In the genomic region with DNA sequence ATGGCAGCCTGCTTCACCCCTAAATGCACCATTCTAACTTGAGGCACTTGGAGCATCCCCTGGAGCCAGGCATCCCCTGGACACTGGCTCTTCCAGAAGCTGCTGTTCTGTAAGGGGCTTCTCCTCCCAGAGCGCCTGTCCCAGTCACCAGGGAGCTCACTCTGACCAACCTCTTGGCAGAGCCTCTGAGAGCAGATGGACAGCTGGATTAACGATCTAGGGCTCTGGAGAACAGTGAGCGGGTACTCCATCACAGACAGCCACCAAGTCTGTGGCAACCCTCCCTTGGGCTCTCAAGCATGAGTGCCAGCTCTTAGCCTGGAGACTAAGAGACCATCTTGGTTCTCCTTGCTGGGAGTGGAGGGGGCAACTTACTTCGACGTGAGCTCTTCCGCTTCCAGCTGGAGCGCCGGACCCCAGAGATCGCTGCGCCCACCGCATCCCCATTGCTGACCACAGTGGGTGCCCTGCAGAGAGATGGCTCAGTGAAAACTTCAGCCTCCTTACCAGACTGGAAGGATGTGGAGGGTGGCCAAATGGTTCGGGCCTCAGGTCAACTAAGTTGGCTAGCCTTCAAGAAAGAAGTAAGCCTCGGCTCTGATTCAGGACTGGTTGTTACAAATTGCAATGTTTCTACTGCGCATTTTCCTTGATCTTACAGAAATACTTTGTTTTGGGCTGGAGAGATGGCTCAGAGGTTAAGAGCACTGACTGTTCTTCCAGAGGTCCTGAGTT, we compare ENCODE assay signal across 10 mouse cellular contexts.
DNase-seq lines count a peak whose midpoint lies in the region; TF ChIP-seq lines count a peak whose summit lies in the region.
"Had no signal": no experiment of that assay in that cellular context is flagged by ENCODE, and none has a peak within 500 bp of the region (broad histone marks: within the 10 kb centered on the region; RNA-seq: fewer than 3 reads in every experiment).

No protein-coding gene starts in this region.

- TF ChIP-seq CTCF in brain, embryonic 14.5 days (IDR thresholded peaks at IDR 0.05; ENCODE audit: borderline replicate concordance, extremely low read depth, insufficient read depth, insufficient read length): no peak

- DNase-seq in kidney, adult 18-20 months: peak; percentile 28
- no peak for DNase-seq in kidney, adult 8-10 months
- DNase-seq in MN1 (ENCODE audit: low spot score): peak; percentile 35
- DNase-seq in brain, embryonic 14.5 days (ENCODE audit: low read depth): peak; percentile 28
- peak; percentile 33 to 55 for DNase-seq in kidney, postnatal 25 days
- DNase-seq in layer of hippocampus, adult 9-11 months: no peak
- DNase-seq in layer of hippocampus, postnatal 10 days (ENCODE audit: low spot score in 2 of 2): no peak
- DNase-seq: adrenal gland, postnatal 25 days; lung, adult 2 months; thymus, postnatal 4 days had no signal

- no peak for TF ChIP-seq POLR2A in brain, embryonic 14.5 days (IDR thresholded peaks at IDR 0.05; ENCODE audit: borderline replicate concordance, extremely low read depth, insufficient read depth, insufficient read length, poor library complexity, severe bottlenecking)

Comparison
In these comparisons a context has a peak if more than half of its experiments do, and no peak if none do; other contexts are left out.
1. DNase-seq: peak in kidney, adult 18-20 months (single experiment), MN1 (single experiment), brain, embryonic 14.5 days (single experiment) and kidney, postnatal 25 days (2 of 2); none in kidney, adult 8-10 months (0 of 2), layer of hippocampus, adult 9-11 months (single experiment) and layer of hippocampus, postnatal 10 days (0 of 2).